Mouse (Mus musculus): ENCODE results near the gene Rnf141. TPM values are rescaled to one million over a fixed set of nuclear protein-coding genes. Genes with fewer than 3 reads are reported as not detected.

Gene Rnf141
- total RNA-seq (2015) (20.1 and 34.9 TPM in 2 replicates), total RNA-seq (2017) (26.2 and 35.4 TPM in 2 replicates)

- peak; percentile 92 for ATAC-seq (replicated peaks; ENCODE audit: poor library complexity)
Measured at GRCm38 (mm10) chr7:110843916-110844874, at the start of gene Rnf141. Gene Rnf141 (minus strand): TSS chr7:110844457.

- ATAC-seq (replicated peaks; ENCODE audit: poor library complexity), result peak; percentile 80
Measured at GRCm38 (mm10) chr7:110891501-110891986, 47.3 kb upstream of the Rnf141 start.

- no peak for ATAC-seq (replicated peaks; ENCODE audit: poor library complexity)
Measured at GRCm38 (mm10) chr7:110881746-110882333, 37.6 kb upstream of the Rnf141 start.

GRCm38 (mm10) chr7:110878028-110878427 lies 33.8 kb upstream of the Rnf141 start:
- peak; percentile 42; the same call in 1 of the 2 replicates for ATAC-seq (replicated peaks; ENCODE audit: poor library complexity)

GRCm38 (mm10) chr7:110876965-110877364 lies 32.7 kb upstream of the Rnf141 start:
- ATAC-seq (replicated peaks; ENCODE audit: poor library complexity), result peak; percentile 40

DNA sequence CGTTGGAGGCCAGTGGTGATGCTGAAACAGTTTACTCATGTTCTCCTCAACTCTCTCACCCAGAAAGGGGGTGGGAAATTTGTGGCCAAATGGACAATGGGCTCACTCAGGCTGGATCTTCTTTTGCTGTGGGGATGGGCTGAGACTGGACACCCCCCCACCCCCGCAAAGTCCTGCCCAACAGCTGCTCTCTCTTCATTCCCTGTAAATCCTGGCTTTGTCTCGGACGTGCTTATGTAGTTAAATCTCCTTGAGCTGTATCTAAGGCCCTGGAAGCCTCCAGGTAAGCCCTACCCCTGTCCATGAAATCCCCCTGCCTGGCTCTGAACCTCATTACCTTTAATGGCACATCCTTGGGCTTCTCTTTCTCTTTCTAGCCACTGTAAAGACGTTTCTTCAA lies 24.6 kb upstream of the Rnf141 start:
- no peak for ATAC-seq (replicated peaks; ENCODE audit: poor library complexity)

DNA sequence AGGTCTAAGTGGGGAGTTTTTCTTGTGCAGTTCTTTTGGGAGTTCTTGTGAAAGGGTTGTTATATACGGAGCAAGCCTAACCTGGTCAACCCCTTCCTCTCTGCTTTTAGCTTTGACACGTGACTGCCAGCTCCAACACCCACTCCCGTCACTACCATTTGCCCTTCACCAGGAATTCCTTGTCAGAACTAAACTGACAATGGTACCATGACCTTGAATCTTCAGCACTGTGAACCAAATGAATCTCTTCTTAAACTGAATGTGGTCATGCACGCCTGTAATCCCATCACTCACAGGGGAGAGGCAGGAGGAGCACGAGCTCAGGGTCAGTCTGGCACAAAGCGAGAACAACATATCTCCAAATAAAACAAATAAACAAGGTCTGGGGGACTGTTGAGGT lies 22.9 kb upstream of the Rnf141 start:
- no peak for ATAC-seq (replicated peaks; ENCODE audit: poor library complexity)

GRCm38 (mm10) chr7:110866021-110866420 lies 21.8 kb upstream of the Rnf141 start:
- ATAC-seq (replicated peaks; ENCODE audit: poor library complexity), result no peak

- no peak for ATAC-seq (replicated peaks; ENCODE audit: poor library complexity)
Measured at GRCm38 (mm10) chr7:110865570-110865969, 21.3 kb upstream of the Rnf141 start.

- no peak for ATAC-seq (replicated peaks; ENCODE audit: poor library complexity)
Measured at GRCm38 (mm10) chr7:110865038-110865437, 20.8 kb upstream of the Rnf141 start.

- no peak for ATAC-seq (replicated peaks; ENCODE audit: poor library complexity)
Measured at GRCm38 (mm10) chr7:110862751-110863289, 18.6 kb upstream of the Rnf141 start, which contains the start of gene Lyve1. Gene Lyve1 (minus strand): TSS chr7:110863239.

DNA sequence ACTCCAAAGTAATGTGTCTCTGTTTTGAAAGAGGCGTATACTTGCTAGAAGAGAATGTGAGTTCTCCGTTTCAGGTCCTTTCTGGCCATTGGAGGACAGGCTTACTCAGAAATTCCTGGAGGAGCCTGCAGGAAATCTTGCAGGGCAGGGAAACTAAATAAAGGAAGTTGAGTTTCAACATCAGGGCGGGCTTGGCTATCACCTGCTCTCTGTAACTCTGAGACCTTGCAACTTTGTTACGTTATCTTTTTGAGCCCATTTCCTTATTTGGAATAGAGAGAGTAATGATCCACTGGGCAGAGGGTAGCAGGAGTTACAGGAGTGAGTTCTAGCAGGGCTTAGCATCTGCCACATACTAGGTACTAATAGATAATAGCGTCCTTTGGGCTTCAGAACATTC lies 15.9 kb upstream of the Rnf141 start:
- peak; percentile 78 for ATAC-seq (replicated peaks; ENCODE audit: poor library complexity)

GRCm38 (mm10) chr7:110855604-110856003 lies 11.3 kb upstream of the Rnf141 start:
- peak; percentile 55 for ATAC-seq (replicated peaks; ENCODE audit: poor library complexity)

DNA sequence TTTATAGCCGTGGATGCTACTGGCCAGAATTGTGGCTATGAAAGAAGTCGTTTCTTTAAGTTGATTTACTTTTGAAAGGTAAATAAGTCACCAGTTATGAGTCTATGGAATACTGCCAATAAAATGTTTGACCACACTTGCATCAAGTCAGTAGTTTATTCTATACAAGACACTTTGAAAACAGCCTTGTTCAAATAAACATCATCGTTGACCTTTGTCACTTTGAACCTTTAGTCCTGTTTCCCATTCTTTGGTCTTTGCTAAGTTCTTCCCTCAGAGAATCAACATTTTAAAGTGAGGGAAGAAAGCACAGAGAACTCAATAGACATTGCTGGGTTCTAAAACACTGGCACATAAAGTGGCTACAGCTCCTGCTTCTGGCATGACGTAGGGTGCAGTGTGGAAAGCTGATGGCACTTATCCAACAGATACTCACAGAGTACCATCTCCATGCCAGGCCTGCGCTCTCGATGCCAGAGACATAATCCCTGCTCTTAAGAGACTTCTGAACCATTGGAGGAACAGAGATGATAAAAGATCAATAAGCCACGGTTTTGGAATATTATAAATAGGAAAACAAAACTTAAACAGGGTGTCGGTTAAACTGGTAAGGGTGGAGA lies 10.8 kb upstream of the Rnf141 start:
- ATAC-seq (replicated peaks; ENCODE audit: poor library complexity), result no peak

DNA sequence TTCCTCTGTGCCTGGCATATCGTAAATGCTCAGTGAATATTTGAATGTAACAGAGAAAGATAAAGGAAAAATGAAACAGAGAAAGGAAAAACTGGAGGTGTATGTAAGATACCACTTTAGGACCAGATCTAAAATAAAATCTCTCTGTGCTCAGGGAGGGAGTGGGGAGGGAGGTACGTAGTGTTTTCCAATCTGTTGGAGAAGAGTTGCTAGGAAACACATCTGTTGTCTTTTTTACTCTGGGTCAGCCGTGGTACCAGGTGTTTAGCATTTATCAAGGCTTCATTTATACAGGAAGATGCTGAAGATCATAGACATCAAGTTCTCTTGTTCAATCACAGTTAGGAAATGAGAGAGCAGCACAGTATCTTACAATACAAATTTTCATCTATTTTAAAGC lies 10.3 kb upstream of the Rnf141 start:
- ATAC-seq (replicated peaks; ENCODE audit: poor library complexity), result no peak

DNA sequence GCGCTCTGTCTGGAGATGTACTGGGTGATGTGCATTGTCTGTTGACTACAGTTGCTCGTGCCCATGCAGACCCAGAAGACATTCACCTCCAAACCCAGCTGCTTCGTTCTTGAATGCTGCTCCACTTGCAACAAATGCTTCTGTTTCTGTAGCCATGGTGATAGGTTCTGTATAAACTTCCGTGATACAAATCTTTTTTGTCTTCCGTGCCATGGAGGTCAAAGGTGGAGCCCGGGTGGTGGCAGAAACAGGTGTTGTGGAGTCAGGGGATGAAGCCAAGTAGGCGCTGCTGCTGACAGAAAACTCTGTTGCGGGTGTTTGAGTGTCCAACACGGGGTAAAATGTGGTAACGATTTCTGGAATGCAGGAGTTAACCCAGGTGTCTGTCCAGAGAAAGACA lies 9.4 kb upstream of the Rnf141 start:
- ATAC-seq (replicated peaks; ENCODE audit: poor library complexity), result no peak

DNA sequence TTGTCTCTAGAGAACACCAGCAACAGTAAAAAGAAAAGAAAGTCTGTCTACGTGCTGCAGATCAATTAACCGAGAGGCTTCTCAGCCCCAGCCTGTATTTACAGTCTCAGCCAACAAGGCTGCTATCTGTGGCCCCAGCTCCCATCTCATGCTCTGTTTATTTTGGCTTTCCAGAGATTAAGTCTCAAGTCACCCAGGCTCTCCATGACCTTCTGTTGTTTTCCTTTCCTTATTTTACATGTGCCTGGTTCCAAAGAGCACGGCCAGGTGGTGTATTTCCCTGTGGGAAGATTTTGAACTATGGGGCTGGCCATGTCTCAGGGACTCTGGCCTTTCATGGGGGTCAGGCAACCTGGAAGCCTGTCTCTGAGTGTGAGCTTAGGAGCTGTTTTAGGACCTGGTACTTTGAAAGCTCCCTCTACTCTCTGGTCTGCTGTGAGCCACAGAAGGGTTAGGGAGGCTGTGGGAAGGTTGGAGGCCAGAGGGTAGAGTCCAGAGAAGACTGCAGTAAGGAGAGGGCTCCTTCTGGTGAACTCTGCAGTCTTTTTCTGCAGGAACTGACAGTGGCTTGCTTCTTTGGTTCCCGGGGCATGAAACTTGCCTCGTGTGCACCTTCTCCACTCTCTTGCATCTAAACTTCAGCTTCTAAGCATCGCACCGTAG lies 7.4 kb upstream of the Rnf141 start:
- no peak for ATAC-seq (replicated peaks; ENCODE audit: poor library complexity)

- peak; percentile 30 for ATAC-seq (replicated peaks; ENCODE audit: poor library complexity)
Measured at GRCm38 (mm10) chr7:110848371-110848770, 4.1 kb upstream of the Rnf141 start.

DNA sequence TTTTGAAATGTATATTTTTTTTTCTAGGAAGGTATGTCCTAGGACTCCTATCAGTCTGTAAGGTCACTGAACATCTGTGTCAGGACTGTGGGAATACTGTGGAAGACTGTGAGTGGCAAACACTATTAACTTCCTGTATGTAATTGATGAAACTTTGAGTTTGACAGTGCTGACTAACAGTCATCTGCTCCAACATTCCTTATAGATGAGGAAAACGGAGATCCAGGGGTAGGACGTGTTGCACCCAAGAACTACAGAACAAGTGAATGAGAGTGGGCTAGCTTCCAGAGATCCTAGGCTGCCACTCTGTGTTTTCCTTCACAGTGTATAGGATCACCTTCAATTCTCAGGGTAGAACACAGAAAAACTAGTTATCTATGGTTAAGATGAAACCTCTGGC lies 3.1 kb upstream of the Rnf141 start:
- ATAC-seq (replicated peaks; ENCODE audit: poor library complexity), result no peak

DNA sequence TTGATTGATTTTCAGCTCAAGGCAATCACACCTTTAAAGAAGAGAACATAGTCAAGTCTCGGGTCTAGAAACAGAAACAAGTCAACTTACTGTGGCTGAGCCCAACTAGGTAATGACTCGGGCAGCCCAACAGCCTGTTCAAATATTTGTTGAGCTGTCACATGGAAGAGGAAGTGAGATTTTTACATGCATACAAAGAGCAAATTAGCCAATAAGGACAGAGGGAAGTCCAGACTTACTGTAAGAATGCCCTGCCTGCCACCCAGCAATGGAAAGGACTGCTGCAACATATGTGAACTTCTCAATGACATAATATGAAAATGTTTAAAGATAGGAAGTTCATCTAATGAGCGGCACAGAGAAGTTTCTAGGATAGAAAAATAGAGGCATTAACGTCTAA lies 3.9 kb downstream of the Rnf141 start:
- ATAC-seq (replicated peaks; ENCODE audit: poor library complexity), result peak; percentile 67

- ATAC-seq (replicated peaks; ENCODE audit: poor library complexity), result peak; percentile 60
Measured at GRCm38 (mm10) chr7:110834522-110834921, 9.7 kb downstream of the Rnf141 start.

All from megakaryocyte progenitor cell, adult 5-6 weeks (primary cell).